Mouse (Mus musculus): Measurements from ENCODE around the gene Rxylt1.

GRCm38 (mm10) chr10:122033271-122033670 is 63.9 kb downstream of the Rxylt1 start:
- TF ChIP-seq POLR2A (IDR thresholded peaks at IDR 0.05; ENCODE audit: insufficient read depth, low read depth, low read length) (no peak), CTCF (IDR thresholded peaks at IDR 0.05; ENCODE audit: insufficient read depth, low read depth, low read length) (no peak)
